Mouse (Mus musculus) embryonic facial prominence, embryonic 15.5 days (tissue): ENCODE measurements at regions not wholly inside any gene's neighbourhood (a gene's known extent, or its start where the extent isn't known, plus 50 kb on each side); places are given as distances from the start of the nearest gene placed in this dataset.
"Not testable (repeated sequence)": the region's sequence is repeated elsewhere in the genome, so short reads cannot be mapped to it uniquely, and the experiment has no call there.

Experiments
- ATAC-seq: fragments of 200-750 bp; cut with Nextera tagmentation; 2 replicates; pipeline ENCODE4 v1.8.0; 2017; ENCODE audit warnings: low read depth, moderate TSS enrichment; ENCODE audit not compliant: insufficient number of reproducible peaks, low FRiP score, low TSS enrichment
- H3K27ac ChIP-seq: fragments of 300-500 bp; sonication (generic); replicated peaks from 2 replicates; pipeline ENCODE4 v1.5.1; 2015; ENCODE audit warnings: mild to moderate bottlenecking, inconsistent platforms
- H3K27me3 ChIP-seq: fragments of 300-500 bp; sonication (generic); 2 replicates; pipeline ENCODE4 v1.6.1; 2015; ENCODE audit warnings: inconsistent platforms
- H3K36me3 ChIP-seq: fragments of 300-500 bp; sonication (generic); 2 replicates; pipeline ENCODE4 v1.6.1; 2015; ENCODE audit warnings: mild to moderate bottlenecking, inconsistent platforms
- H3K4me1 ChIP-seq: fragments of 300-500 bp; sonication (generic); 2 replicates; pipeline ENCODE4 v1.6.1; 2015; ENCODE audit warnings: inconsistent platforms
- H3K4me2 ChIP-seq: fragments of 300-500 bp; sonication (generic); replicated peaks from 2 replicates; pipeline ENCODE4 v1.6.1; 2015; ENCODE audit warnings: mild to moderate bottlenecking, inconsistent platforms
- H3K4me3 ChIP-seq: fragments of 300-500 bp; sonication (generic); replicated peaks from 2 replicates; pipeline ENCODE4 v1.5.1; 2015; ENCODE audit warnings: mild to moderate bottlenecking, inconsistent platforms
- H3K9ac ChIP-seq: fragments of 300-500 bp; sonication (generic); 2 replicates; pipeline ENCODE4 v1.6.1; 2015; ENCODE audit warnings: inconsistent platforms
- H3K9me3 ChIP-seq: fragments of 300-500 bp; sonication (generic); replicated peaks from 2 replicates; pipeline ENCODE4 v1.6.1; 2016; ENCODE audit warnings: inconsistent platforms
- WGBS: fragments of 180-500 bp; shearing (Covaris S2); methylation state at CpG from one replicate; pipeline ENCODE4 v1.1.7; 2015; 5-methylcytosine and 5-hydroxymethylcytosine counted together

DNA sequence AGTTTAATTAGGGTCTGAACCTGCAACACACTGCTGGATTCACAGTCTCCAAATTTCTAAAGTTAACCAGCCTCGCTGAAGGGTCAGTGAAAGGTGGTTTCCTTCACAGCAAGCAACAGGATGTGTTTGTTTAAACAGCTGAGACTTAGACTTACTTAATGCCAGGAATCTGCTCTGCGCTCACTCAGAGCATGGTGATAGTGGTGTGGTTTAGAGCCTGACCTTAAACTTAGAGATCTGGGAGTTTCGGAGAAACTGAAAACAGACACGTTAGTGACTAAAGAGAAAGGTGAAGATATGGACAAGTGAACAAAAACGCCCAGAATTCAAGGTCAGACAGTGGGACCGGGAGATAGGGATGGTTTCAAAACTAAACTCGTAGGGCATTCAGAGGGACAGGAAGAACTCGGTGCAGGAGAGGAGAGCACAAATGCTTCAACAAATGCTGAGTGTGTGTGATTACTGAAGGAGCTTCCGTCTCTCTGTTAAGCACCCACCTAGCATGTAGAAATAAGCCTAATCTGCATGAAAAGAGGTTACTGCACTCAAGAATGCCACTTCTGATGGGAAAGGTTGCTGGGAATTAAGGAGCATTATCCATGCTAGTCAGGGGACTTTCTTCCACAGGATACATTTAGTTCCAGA lies 97.2 kb upstream of the Ifngr1 start:
- Histone ChIP-seq H3K27ac (no peak overlapping the region), H3K27me3 (0 out of 2 replicates have a peak, but pooled peaks cover 2% of the 10 kb centered on the region), H3K4me1 (no peaks in the 10 kb centered on the region), H3K36me3 (no peaks in the 10 kb centered on the region), H3K4me3 (no peak overlapping the region), H3K4me2 (no peak overlapping the region), H3K9ac (no peak overlapping the region), H3K9me3 (no peaks in the 10 kb centered on the region)
- ATAC-seq, result no peak
- 17% methylated on average over 9 of the region's 9 CpGs for WGBS

- Histone ChIP-seq H3K27me3 (0 out of 2 replicates have a peak, but pooled peaks cover 2% of the 10 kb centered on the region), H3K9ac (no peak overlapping the region), H3K4me2 (no peak overlapping the region), H3K4me3 (no peak overlapping the region), H3K9me3 (no peaks in the 10 kb centered on the region), H3K27ac (no peak overlapping the region), H3K4me1 (no peaks in the 10 kb centered on the region), H3K36me3 (no peaks in the 10 kb centered on the region)
- 55% methylated on average over 4 of the region's 4 CpGs for WGBS
- no peak for ATAC-seq
Measured at GRCm38 (mm10) chr10:19498112-19498511, 93.6 kb upstream of the Ifngr1 start.

GRCm38 (mm10) chr10:19502874-19503273 lies 88.9 kb upstream of the Ifngr1 start:
- Histone ChIP-seq H3K36me3 (no peaks in the 10 kb centered on the region), H3K4me1 (no peaks in the 10 kb centered on the region), H3K27me3 (no peaks in the 10 kb centered on the region), H3K27ac (no peak overlapping the region), H3K4me2 (no peak overlapping the region), H3K4me3 (no peak overlapping the region), H3K9ac (no peak overlapping the region), H3K9me3 (no peaks in the 10 kb centered on the region)
- no peak for ATAC-seq
- WGBS, result 77% methylated on average over 4 of the region's 4 CpGs

DNA sequence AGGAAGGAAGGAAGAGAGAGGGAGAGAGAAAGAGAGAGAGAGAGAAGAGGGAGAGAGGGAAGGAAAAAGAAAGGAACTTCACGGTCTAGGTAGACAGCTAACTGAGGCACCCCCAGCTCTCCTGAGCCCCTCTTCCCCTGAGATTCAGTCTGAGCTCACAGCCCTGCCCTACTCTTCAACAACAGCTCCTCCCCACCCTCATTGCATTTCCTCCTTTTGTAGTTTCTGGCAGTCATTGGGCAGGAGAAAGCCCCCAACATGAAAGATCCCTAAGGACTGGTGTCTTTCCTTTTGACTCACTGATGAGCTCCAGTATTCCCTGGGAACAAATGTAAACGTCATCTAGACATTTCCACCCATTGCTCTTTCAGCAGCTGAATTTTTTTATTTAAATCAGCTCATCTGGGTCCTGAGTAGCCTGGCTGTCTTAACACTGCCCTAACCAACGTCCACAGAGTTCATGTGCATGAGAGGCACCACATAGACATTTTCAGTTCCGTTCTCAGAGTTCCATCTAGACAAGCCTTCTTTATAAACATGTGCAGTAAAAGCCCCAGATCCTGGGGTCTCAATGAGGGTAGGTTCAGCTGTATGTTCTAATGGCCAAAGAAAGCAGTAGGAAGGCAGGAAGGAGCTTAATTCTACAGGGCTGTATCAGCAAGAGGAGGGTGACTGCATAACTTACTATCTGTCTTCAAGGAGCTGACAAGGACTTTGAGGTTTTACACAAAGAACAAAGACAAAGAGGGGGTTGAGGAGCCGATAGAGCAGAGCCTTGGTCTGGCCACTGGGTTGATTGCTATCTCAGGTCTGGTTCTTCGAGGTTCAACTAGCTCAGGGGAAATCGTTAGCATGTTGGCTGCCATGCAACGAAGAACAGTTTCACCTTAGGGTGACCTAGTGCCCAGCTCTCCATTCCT lies 87.6 kb upstream of the Ifngr1 start:
- ATAC-seq, result no peak
- Histone ChIP-seq H3K9me3 (no peaks in the 10 kb centered on the region), H3K9ac (no peak overlapping the region), H3K27me3 (no peaks in the 10 kb centered on the region), H3K36me3 (no peaks in the 10 kb centered on the region), H3K4me3 (no peak overlapping the region), H3K4me2 (no peak overlapping the region), H3K27ac (no peak overlapping the region), H3K4me1 (no peaks in the 10 kb centered on the region)
- WGBS, result 57% methylated on average over 8 of the region's 8 CpGs

GRCm38 (mm10) chr10:19505174-19505573 lies 86.6 kb upstream of the Ifngr1 start:
- H3K4me2 ChIP-seq, result no peak overlapping the region
- no peaks in the 10 kb centered on the region for H3K27me3 ChIP-seq
- no peak for ATAC-seq
- H3K9me3 ChIP-seq, result no peaks in the 10 kb centered on the region
- no peak overlapping the region for H3K27ac ChIP-seq
- no peak overlapping the region for H3K4me3 ChIP-seq
- WGBS, result 91% methylated on average over 1 of the region's 1 CpGs
- no peaks in the 10 kb centered on the region for H3K36me3 ChIP-seq
- H3K9ac ChIP-seq, result no peak overlapping the region
- no peaks in the 10 kb centered on the region for H3K4me1 ChIP-seq

DNA sequence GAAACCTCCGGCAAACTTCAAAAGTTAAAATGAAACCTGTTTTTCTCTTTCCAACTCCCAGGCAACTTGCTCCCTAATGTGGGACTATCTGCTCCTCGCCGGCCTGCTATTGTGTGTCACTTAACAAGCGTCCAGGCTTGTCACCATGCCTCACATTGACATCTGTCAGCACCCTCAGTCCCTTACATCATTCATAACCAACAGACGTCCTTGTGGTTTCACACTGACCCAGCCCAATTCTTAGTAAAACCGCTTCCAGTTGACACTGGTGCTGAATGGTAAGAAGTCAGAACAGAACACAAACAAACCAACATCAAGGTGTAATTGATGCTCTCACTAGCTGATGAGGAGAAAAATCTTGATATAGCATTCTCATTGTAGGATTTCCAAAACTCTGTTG lies 85.8 kb upstream of the Ifngr1 start:
- H3K36me3 ChIP-seq, result no peaks in the 10 kb centered on the region
- H3K9me3 ChIP-seq, result no peaks in the 10 kb centered on the region
- WGBS, result 66% methylated on average over 6 of the region's 6 CpGs
- H3K4me3 ChIP-seq, result no peak overlapping the region
- no peak overlapping the region for H3K4me2 ChIP-seq
- no peak overlapping the region for H3K27ac ChIP-seq
- no peaks in the 10 kb centered on the region for H3K27me3 ChIP-seq
- no peak overlapping the region for H3K9ac ChIP-seq
- H3K4me1 ChIP-seq, result no peaks in the 10 kb centered on the region
- no peak for ATAC-seq

- ATAC-seq, result no peak
Measured at GRCm38 (mm10) chr10:19506434-19506833, 85.3 kb upstream of the Ifngr1 start.

DNA sequence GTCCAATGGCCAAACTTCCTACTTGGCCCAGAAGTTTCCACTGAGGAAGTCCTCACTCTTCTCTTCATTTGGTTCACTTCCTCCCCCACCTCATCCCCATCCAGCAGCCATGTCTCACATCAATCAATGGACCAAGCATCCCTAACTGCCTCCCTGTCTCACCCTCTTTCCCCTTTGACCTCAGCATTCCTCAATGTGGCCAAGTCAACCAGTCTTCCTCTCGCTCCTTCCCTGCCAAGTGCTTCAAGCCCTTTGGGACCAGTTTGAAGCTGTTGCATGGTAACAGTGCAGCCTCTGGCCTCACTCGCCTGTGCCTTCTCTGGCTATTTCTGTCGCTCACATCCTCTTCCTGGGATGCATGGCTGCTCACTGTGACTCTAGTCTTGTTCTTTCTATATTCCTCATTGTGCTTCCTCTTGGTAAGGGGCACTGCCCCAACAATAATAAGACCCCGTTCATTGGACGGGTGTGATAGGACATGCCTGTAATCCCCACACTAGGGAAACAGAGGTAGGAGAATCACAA lies 83.5 kb upstream of the Ifngr1 start:
- ATAC-seq, result no peak
- Histone ChIP-seq H3K27me3 (no peaks in the 10 kb centered on the region), H3K4me3 (no peak overlapping the region), H3K9ac (no peak overlapping the region), H3K27ac (no peak overlapping the region), H3K4me2 (no peak overlapping the region), H3K9me3 (no peaks in the 10 kb centered on the region), H3K4me1 (no peaks in the 10 kb centered on the region), H3K36me3 (no peaks in the 10 kb centered on the region)
- WGBS, result 77% methylated on average over 5 of the region's 5 CpGs

More at GRCm38 (mm10) chr10:19506434-19506833, 85.3 kb upstream of the Ifngr1 start:
- Histone ChIP-seq H3K36me3 (no peaks in the 10 kb centered on the region), H3K4me2 (no peak overlapping the region), H3K27ac (no peak overlapping the region), H3K4me1 (no peaks in the 10 kb centered on the region), H3K9me3 (no peaks in the 10 kb centered on the region), H3K9ac (no peak overlapping the region), H3K27me3 (no peaks in the 10 kb centered on the region), H3K4me3 (no peak overlapping the region)

GRCm38 (mm10) chr10:19510047-19510446 lies 81.7 kb upstream of the Ifngr1 start:
- Histone ChIP-seq H3K4me2 (no peak overlapping the region), H3K9me3 (no peaks in the 10 kb centered on the region), H3K4me3 (no peak overlapping the region), H3K27me3 (no peaks in the 10 kb centered on the region), H3K27ac (no peak overlapping the region), H3K9ac (no peak overlapping the region), H3K4me1 (no peaks in the 10 kb centered on the region), H3K36me3 (no peaks in the 10 kb centered on the region)
- WGBS, result 72% methylated on average over 10 of the region's 10 CpGs
- ATAC-seq, result no peak

- not testable (repeated sequence) for ATAC-seq, H3K9ac ChIP-seq, H3K9me3 ChIP-seq, H3K27me3 ChIP-seq, H3K4me1 ChIP-seq, H3K27ac ChIP-seq, H3K4me2 ChIP-seq, H3K4me3 ChIP-seq, H3K36me3 ChIP-seq
Measured at GRCm38 (mm10) chr10:19514366-19514765, 77.4 kb upstream of the Ifngr1 start.

DNA sequence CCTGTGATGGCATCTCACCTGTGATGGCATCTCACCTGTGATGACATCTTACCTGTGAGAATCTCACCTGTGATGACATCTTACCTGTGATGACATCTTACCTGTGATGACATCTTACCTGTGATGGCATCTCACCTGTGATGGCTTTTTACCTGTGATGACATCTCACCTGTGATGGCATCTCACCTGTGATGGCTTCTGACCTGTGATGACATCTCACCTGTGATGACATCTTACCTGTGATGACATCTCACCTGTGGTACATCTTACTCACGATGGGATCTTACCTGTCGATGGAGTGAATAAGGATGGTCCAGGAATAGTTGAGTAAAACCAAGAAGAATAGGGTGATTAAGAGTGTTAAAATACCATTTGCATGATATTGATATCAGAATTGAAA lies 76.9 kb upstream of the Ifngr1 start:
- Histone ChIP-seq H3K4me3 (no peak overlapping the region), H3K4me1 (no peaks in the 10 kb centered on the region), H3K4me2 (no peak overlapping the region), H3K9ac (no peak overlapping the region), H3K27ac (no peak overlapping the region), H3K9me3 (no peaks in the 10 kb centered on the region), H3K27me3 (no peaks in the 10 kb centered on the region), H3K36me3 (no peaks in the 10 kb centered on the region)
- no peak for ATAC-seq
- 96% methylated on average over 2 of the region's 2 CpGs for WGBS
